8 mouse cellular contexts compared by ENCODE assay signal in genomic region chr17:71250819-71251600, GRCm38 (mm10).
A peak's percentile ranks its signal among the peaks of the same experiment; 100 is the strongest.
DNase-seq lines count a peak whose midpoint lies in the region; ATAC-seq and TF ChIP-seq lines count a peak whose summit lies in the region.
"Had no signal": no experiment of that assay in that cellular context is flagged by ENCODE, and none has a peak within 500 bp of the region (broad histone marks: within the 10 kb centered on the region; RNA-seq: fewer than 3 reads in every experiment).

No protein-coding gene starts in this region.

- no peak for TF ChIP-seq CTCF in G1E (IDR thresholded peaks at IDR 0.05; ENCODE audit: low read depth, low read length)

- no peaks in the 10 kb centered on the region for H3K27me3 ChIP-seq in G1E (ENCODE audit: insufficient read depth, low read length)
- H3K27me3 ChIP-seq in megakaryocyte, embryonic 14.5 days (replicated peaks), result no peaks in the 10 kb centered on the region
- no peaks in the 10 kb centered on the region for H3K27me3 ChIP-seq in midbrain, embryonic 10.5 days (ENCODE audit: low read depth, poor library complexity, severe bottlenecking)
- H3K27me3 ChIP-seq: neural tube, embryonic 13.5 days had no signal

- no peak overlapping the region for H3K27ac ChIP-seq in midbrain, embryonic 10.5 days (replicated peaks)
- H3K27ac ChIP-seq: neural tube, embryonic 13.5 days had no signal

- H3K9me3 ChIP-seq in G1E (replicated peaks), result no peaks in the 10 kb centered on the region
- H3K9me3 ChIP-seq in megakaryocyte, embryonic 14.5 days, result no peaks in the 10 kb centered on the region
- no peaks in the 10 kb centered on the region for H3K9me3 ChIP-seq in midbrain, embryonic 10.5 days (replicated peaks)
- H3K9me3 ChIP-seq: neural tube, embryonic 13.5 days had no signal

- 90% methylated on average over 16 of the region's 16 CpGs for WGBS in midbrain, embryonic 10.5 days

- peak overlapping the region; percentile 74; the same call in 1 of the 2 replicates for H3K4me3 ChIP-seq in G1E (ENCODE audit: low read depth, low read length)
- peak overlapping the region; percentile 2 for H3K4me3 ChIP-seq in megakaryocyte, embryonic 14.5 days (replicated peaks)
- H3K4me3 ChIP-seq in midbrain, embryonic 10.5 days, result no peak overlapping the region
- H3K4me3 ChIP-seq: neural tube, embryonic 13.5 days had no signal

- ATAC-seq in G1E (ENCODE audit: extremely low read depth, insufficient number of reproducible peaks, low FRiP score, poor library complexity, severe bottlenecking), result peak; percentile 36

- DNase-seq in 416B (ENCODE audit: low read depth) (peak; percentile 57), G1E (ENCODE audit: low spot score) (no peak)
- DNase-seq in heart, adult 18-20 months, result peak; percentile 71 to 78
- DNase-seq in kidney, postnatal 10 days, result peak; percentile 38
- no peak for DNase-seq in spleen, postnatal 36 days (ENCODE audit: low spot score in 2 of 2)
- no peak for DNase-seq in midbrain, embryonic 10.5 days (ENCODE audit: low spot score)

- H3K36me3 ChIP-seq in G1E (replicated peaks), result peaks cover 98% of the 10 kb centered on the region
- peaks cover 96% of the 10 kb centered on the region for H3K36me3 ChIP-seq in megakaryocyte, embryonic 14.5 days (replicated peaks; ENCODE audit: low read length)
- peaks cover 86% of the 10 kb centered on the region for H3K36me3 ChIP-seq in midbrain, embryonic 10.5 days

- H3K4me1 ChIP-seq in G1E (ENCODE audit: insufficient read depth, low read depth, low read length), result peaks cover 94% of the 10 kb centered on the region
- peaks cover 78% of the 10 kb centered on the region for H3K4me1 ChIP-seq in megakaryocyte, embryonic 14.5 days
- H3K4me1 ChIP-seq in midbrain, embryonic 10.5 days, result no peaks in the 10 kb centered on the region

Comparison
In these comparisons a context has a peak if more than half of its experiments do, and no peak if none do; other contexts are left out.
1. DNase-seq: peak in 416B (single experiment), heart, adult 18-20 months (2 of 2) and kidney, postnatal 10 days (single experiment); none in G1E (single experiment), spleen, postnatal 36 days (0 of 2) and midbrain, embryonic 10.5 days (single experiment).